Mouse (Mus musculus): ENCODE data around the gene Rnf224. TPM values are rescaled to one million over a fixed set of nuclear protein-coding genes. Genes with fewer than 3 reads are reported as not detected.

The Rnf224 gene
- polyA plus RNA-seq, 1 experiment from 2014 or later: not detected

DNA sequence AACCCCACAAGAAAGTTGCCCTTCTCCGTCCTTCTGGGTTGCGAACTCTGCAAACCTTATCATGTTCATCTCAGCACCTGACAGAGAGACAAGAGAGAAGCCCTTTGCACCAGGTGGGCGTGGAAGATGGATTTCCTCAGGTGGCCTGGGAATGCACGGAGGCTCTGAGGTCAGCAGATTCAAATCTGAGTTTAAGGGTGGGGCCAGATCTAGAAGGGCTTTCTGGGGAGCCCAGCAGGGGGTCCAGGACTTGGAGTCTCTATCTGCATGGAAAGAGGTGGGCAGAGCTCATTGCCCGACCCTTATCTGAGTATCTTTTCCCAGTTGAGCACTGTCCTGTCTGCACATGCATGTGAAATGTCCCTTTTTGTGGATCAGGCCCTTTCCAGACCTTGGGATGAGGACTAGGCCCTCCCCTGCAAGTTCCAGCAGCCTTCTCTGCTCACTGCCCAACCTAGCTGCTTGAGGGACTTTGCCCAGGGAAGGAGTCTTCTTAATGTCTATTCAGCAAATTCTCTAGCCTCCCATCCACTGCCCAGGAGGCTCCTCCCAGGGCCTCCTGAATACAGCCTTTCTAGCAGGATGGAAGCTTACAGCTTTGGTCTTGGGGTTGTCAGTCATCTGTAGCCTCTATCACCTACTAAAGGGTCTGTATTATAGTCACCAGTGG, 1.9 kb downstream of the Rnf224 start:
- no peak overlapping the region for H3K27ac ChIP-seq (ENCODE audit: low read depth, low read length)
- H3K36me3 ChIP-seq (ENCODE audit: control insufficient read depth, insufficient read depth, low read length): no peaks in the 10 kb centered on the region
- ATAC-seq (ENCODE audit: insufficient read depth, low FRiP score, low TSS enrichment) (no peak), DNase-seq (ENCODE audit: low spot score) (no peak)
- no peak overlapping the region for H3K4me3 ChIP-seq (ENCODE audit: low read depth, low read length)
- H3K9ac ChIP-seq (ENCODE audit: low read length): no peak overlapping the region
- H3K27me3 ChIP-seq (ENCODE audit: control insufficient read depth, insufficient read depth, low read length): no peaks in the 10 kb centered on the region
- no peaks in the 10 kb centered on the region for H3K9me3 ChIP-seq (ENCODE audit: control insufficient read depth, low read length)
- WGBS: 73% methylated on average over 5 of the region's 5 CpGs
- H3K4me2 ChIP-seq (ENCODE audit: low read depth): no peak overlapping the region
- no peaks in the 10 kb centered on the region for H3K4me1 ChIP-seq (ENCODE audit: control insufficient read depth, insufficient read depth, low read length)

DNA sequence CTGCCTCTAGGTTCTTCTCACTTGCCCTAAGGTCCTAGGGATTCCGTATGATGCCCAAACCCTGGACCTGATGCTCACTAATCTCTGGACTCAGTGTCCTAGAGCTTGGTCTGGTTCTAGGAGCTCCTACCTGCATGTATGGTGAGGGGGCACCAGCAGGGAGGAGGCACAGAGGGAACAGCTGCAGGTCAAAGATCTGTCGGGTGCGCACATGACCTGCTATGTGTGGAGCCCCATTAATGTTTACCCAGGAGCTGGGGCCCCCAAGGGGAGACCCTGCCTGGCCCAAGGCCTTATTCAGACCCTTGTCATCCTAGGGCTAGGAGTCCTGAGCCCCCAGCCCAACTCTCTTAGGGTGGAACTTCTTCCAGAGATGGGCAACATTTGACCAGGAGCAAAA, 2.5 kb downstream of the Rnf224 start, which contains the start of gene Slc34a3:
Slc34a3 (minus strand) TSS at position 315 of the 400 bp plus-strand sequence.
- no peaks in the 10 kb centered on the region for H3K27me3 ChIP-seq (ENCODE audit: control insufficient read depth, insufficient read depth, low read length)
- no peaks in the 10 kb centered on the region for H3K4me1 ChIP-seq (ENCODE audit: control insufficient read depth, insufficient read depth, low read length)
- ATAC-seq (ENCODE audit: insufficient read depth, low FRiP score, low TSS enrichment) (no peak), DNase-seq (ENCODE audit: low spot score) (no peak)
- H3K27ac ChIP-seq (ENCODE audit: low read depth, low read length): no peak within 1 kb of the TSS
- no peak within 1 kb of the TSS for H3K4me2 ChIP-seq (ENCODE audit: low read depth)
- H3K9me3 ChIP-seq (ENCODE audit: control insufficient read depth, low read length): no peaks in the 10 kb centered on the region
- H3K36me3 ChIP-seq (ENCODE audit: control insufficient read depth, insufficient read depth, low read length): no peaks in the 10 kb centered on the region
- H3K9ac ChIP-seq (ENCODE audit: low read length): no peak within 1 kb of the TSS
- no peak within 1 kb of the TSS for H3K4me3 ChIP-seq (ENCODE audit: low read depth, low read length)
- WGBS: 82% methylated on average over 3 of the region's 3 CpGs

DNA sequence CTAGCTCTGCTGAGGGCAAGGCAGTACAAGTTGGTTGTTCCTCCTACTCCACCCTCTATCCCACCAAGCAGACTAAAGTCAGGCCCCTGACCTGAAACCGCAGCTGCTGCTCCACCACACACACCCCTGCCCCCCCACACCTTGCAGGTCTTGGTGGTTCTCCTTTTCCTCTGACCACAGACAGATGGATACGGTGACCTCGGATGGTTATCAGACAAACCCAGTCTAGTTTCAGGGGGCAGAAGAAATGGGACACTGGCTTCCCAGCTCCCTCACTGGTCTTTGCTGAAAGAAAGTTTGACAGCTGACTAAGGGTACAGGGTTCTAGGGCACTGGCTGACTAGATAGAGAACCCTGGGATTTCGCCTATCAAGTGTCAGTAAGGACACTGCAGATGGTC, 3.2 kb downstream of the Rnf224 start:
- no peak overlapping the region for H3K27ac ChIP-seq (ENCODE audit: low read depth, low read length)
- no peaks in the 10 kb centered on the region for H3K4me1 ChIP-seq (ENCODE audit: control insufficient read depth, insufficient read depth, low read length)
- H3K9ac ChIP-seq (ENCODE audit: low read length): no peak overlapping the region
- H3K9me3 ChIP-seq (ENCODE audit: control insufficient read depth, low read length): no peaks in the 10 kb centered on the region
- no peak overlapping the region for H3K4me3 ChIP-seq (ENCODE audit: low read depth, low read length)
- 78% methylated on average over 4 of the region's 4 CpGs for WGBS
- DNase-seq (ENCODE audit: low spot score) (no peak), ATAC-seq (ENCODE audit: insufficient read depth, low FRiP score, low TSS enrichment) (no peak)
- H3K36me3 ChIP-seq (ENCODE audit: control insufficient read depth, insufficient read depth, low read length): no peaks in the 10 kb centered on the region
- H3K4me2 ChIP-seq (ENCODE audit: low read depth): no peak overlapping the region
- H3K27me3 ChIP-seq (ENCODE audit: control insufficient read depth, insufficient read depth, low read length): no peaks in the 10 kb centered on the region

DNA sequence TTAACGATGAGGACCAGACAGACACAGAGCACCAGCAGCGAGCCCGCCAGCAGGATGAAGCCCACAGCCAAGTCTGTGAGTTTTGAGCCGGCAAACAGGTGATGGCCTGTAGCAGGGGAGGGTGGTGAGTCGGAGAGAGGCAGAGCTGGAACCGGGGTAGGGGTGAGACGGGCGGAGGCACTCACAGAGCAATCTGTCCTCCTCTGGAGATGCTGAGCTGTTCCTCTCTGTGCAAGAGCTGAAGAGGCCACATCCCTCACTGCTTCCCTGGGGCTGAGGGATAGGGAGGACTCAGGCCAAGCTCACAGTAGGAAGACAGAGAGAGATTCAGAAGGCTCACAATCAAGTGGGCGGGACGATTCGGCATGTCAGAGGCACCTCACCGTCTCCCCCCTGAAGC, 5.5 kb downstream of the Rnf224 start:
- H3K9me3 ChIP-seq (ENCODE audit: control insufficient read depth, low read length): no peaks in the 10 kb centered on the region
- H3K27ac ChIP-seq (ENCODE audit: low read depth, low read length): no peak overlapping the region
- no peaks in the 10 kb centered on the region for H3K4me1 ChIP-seq (ENCODE audit: control insufficient read depth, insufficient read depth, low read length)
- no peak overlapping the region for H3K9ac ChIP-seq (ENCODE audit: low read length)
- DNase-seq (ENCODE audit: low spot score): no peak
- 54% methylated on average over 12 of the region's 12 CpGs for WGBS
- no peak overlapping the region for H3K4me2 ChIP-seq (ENCODE audit: low read depth)
- ATAC-seq (ENCODE audit: insufficient read depth, low FRiP score, low TSS enrichment): no peak
- H3K36me3 ChIP-seq (ENCODE audit: control insufficient read depth, insufficient read depth, low read length): no peaks in the 10 kb centered on the region
- no peaks in the 10 kb centered on the region for H3K27me3 ChIP-seq (ENCODE audit: control insufficient read depth, insufficient read depth, low read length)
- H3K4me3 ChIP-seq (ENCODE audit: low read depth, low read length): no peak overlapping the region

DNA sequence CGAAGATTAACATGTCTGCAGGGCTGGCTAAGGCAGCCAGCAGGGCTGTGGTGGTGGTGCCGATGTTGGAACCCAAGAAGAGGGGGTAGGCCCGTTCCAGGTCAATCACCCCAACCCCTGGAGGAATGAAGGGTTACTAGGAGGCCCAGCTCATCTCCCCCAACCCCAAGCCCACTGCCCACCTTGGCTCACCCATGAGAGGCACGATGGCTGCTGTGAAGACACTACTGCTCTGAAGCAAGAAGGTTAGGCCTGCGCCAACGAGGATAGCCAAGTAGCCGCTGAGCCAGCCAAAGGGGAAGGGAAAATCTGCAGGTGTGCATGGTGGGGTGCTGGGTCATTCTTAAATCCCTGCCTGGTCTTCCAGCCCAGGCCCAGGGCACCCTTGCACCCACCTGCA, 6.0 kb downstream of the Rnf224 start:
- Histone ChIP-seq H3K4me2 (ENCODE audit: low read depth) (no peak overlapping the region), H3K4me3 (ENCODE audit: low read depth, low read length) (no peak overlapping the region), H3K36me3 (ENCODE audit: control insufficient read depth, insufficient read depth, low read length) (no peaks in the 10 kb centered on the region), H3K4me1 (ENCODE audit: control insufficient read depth, insufficient read depth, low read length) (peaks cover under 1% of the 10 kb centered on the region; the same call in 1 of the 2 replicates), H3K9me3 (ENCODE audit: control insufficient read depth, low read length) (no peaks in the 10 kb centered on the region), H3K27me3 (ENCODE audit: control insufficient read depth, insufficient read depth, low read length) (no peaks in the 10 kb centered on the region), H3K9ac (ENCODE audit: low read length) (no peak overlapping the region), H3K27ac (ENCODE audit: low read depth, low read length) (no peak overlapping the region)
- ATAC-seq (ENCODE audit: insufficient read depth, low FRiP score, low TSS enrichment) (no peak), DNase-seq (ENCODE audit: low spot score) (no peak)
- WGBS: 91% methylated on average over 7 of the region's 7 CpGs

DNA sequence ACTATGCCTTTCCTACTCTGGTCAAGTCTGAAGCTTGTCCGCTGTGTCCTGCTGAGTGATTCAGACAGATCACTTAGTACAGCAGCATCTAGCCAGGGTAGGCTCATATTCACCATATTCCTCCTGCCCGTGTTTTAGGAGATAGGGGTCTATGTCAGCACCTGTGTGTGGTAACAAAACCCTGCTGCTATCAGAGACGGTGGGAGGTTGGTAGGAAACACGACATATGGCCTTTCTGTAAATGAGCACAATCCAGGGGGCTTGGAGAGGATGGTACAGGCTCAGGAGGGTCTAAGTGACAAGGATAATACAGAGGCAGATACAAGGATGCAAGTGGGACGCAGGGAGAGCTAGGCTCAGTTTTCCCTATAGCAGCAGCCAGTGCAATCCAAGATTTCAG, 7.0 kb downstream of the Rnf224 start:
- Histone ChIP-seq H3K27ac (ENCODE audit: low read depth, low read length) (no peak overlapping the region), H3K4me3 (ENCODE audit: low read depth, low read length) (no peak overlapping the region), H3K36me3 (ENCODE audit: control insufficient read depth, insufficient read depth, low read length) (no peaks in the 10 kb centered on the region), H3K4me1 (ENCODE audit: control insufficient read depth, insufficient read depth, low read length) (peaks cover 5% of the 10 kb centered on the region; the same call in 1 of the 2 replicates), H3K4me2 (ENCODE audit: low read depth) (no peak overlapping the region), H3K9me3 (ENCODE audit: control insufficient read depth, low read length) (no peaks in the 10 kb centered on the region), H3K27me3 (ENCODE audit: control insufficient read depth, insufficient read depth, low read length) (no peaks in the 10 kb centered on the region), H3K9ac (ENCODE audit: low read length) (no peak overlapping the region)
- no peak for ATAC-seq (ENCODE audit: insufficient read depth, low FRiP score, low TSS enrichment)
- 83% methylated on average over 5 of the region's 5 CpGs for WGBS
- DNase-seq (ENCODE audit: low spot score): no peak

DNA sequence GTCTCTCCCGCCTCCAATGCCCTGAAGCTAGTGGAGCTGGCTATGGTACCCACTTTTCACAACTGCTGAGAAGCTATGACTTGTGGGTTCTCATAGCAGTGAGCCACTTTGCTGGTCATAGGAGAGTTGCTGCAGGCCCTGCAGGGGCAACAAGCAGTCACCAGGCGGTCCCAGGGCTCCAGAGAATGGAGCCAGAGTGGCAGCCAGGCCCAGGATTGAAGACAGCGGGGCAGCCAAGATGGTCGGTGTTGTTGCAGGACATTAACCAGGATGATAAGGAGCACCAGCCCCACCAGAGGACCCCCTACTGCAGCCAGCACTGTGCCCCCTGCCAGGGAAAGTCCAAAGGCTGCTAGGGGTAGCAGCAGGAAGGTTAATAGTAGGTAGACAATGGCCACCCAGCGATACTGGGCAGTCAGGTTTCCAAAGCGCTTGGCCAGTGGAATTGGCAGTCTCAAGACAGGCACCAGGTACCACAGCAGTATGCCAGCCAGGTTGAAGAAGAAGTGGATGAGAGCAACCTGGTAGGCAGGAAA, 7.5 kb downstream of the Rnf224 start:
- H3K9ac ChIP-seq (ENCODE audit: low read length): no peak overlapping the region
- H3K4me3 ChIP-seq (ENCODE audit: low read depth, low read length): 0 out of 2 replicates have a peak overlapping the region, but pooled peaks have one; percentile 4
- no peaks in the 10 kb centered on the region for H3K36me3 ChIP-seq (ENCODE audit: control insufficient read depth, insufficient read depth, low read length)
- H3K4me2 ChIP-seq (ENCODE audit: low read depth): no peak overlapping the region
- ATAC-seq (ENCODE audit: insufficient read depth, low FRiP score, low TSS enrichment) (no peak), DNase-seq (ENCODE audit: low spot score) (no peak)
- no peaks in the 10 kb centered on the region for H3K27me3 ChIP-seq (ENCODE audit: control insufficient read depth, insufficient read depth, low read length)
- H3K9me3 ChIP-seq (ENCODE audit: control insufficient read depth, low read length): no peaks in the 10 kb centered on the region
- 70% methylated on average over 6 of the region's 6 CpGs for WGBS
- H3K27ac ChIP-seq (ENCODE audit: low read depth, low read length): no peak overlapping the region
- peaks cover 5% of the 10 kb centered on the region; the same call in 1 of the 2 replicates for H3K4me1 ChIP-seq (ENCODE audit: control insufficient read depth, insufficient read depth, low read length)

DNA sequence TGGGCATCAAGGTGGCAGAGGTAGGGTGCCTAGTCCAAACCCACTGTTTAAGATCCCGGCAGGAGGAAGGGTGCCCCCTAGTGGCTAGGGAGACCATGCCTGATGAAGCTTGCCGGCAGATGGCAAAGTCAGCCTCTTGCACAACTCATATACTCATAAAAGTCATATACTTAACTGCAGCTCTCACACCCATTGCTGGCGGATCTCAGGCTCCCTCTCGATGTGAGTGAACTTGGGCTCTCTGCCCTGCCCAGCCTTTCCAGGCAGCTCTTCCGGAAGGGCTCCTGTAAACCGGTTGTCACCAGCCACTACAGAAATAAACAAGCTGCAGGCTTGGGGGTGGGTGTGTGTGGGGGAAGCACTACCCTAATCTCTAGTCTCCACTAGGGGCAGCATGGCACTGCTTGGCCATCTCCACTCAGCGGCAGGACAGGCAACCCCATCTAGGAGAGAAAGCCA, 8.1 kb downstream of the Rnf224 start:
- Histone ChIP-seq H3K27ac (ENCODE audit: low read depth, low read length) (no peak overlapping the region), H3K4me3 (ENCODE audit: low read depth, low read length) (0 out of 2 replicates have a peak overlapping the region, but pooled peaks have one; percentile 4), H3K4me1 (ENCODE audit: control insufficient read depth, insufficient read depth, low read length) (peaks cover 7% of the 10 kb centered on the region), H3K9ac (ENCODE audit: low read length) (no peak overlapping the region), H3K36me3 (ENCODE audit: control insufficient read depth, insufficient read depth, low read length) (no peaks in the 10 kb centered on the region), H3K27me3 (ENCODE audit: control insufficient read depth, insufficient read depth, low read length) (no peaks in the 10 kb centered on the region), H3K4me2 (ENCODE audit: low read depth) (0 out of 2 replicates have a peak overlapping the region, but pooled peaks have one; percentile 27), H3K9me3 (ENCODE audit: control insufficient read depth, low read length) (no peaks in the 10 kb centered on the region)
- DNase-seq (ENCODE audit: low spot score) (peak; percentile 83), ATAC-seq (ENCODE audit: insufficient read depth, low FRiP score, low TSS enrichment) (no peak)
- under 1% methylated on average over 7 of the region's 7 CpGs for WGBS

DNA sequence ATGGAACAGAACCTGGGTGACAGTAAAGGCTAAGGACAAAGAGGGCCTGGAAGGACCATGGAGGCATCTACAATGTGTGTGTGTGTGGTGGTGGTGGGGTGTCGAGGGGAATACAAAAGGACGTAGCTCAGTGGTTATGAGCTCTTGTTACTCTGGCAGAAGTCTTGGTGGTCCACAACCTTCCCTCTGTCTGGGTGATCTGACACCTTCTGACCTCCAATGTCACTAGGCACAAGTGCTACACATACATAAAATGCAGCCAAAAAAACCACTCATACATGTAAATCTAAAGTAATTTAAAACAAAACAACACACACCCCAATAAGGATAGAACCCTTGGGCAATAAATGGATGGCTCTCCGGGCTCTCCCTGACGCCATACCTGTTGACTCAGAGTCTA, 9.2 kb downstream of the Rnf224 start:
- 87% methylated on average over 4 of the region's 4 CpGs for WGBS
- H3K4me3 ChIP-seq (ENCODE audit: low read depth, low read length): no peak overlapping the region
- ATAC-seq (ENCODE audit: insufficient read depth, low FRiP score, low TSS enrichment): no peak

More for the DNA sequence above, 9.2 kb downstream of the Rnf224 start:
- Histone ChIP-seq H3K36me3 (ENCODE audit: control insufficient read depth, insufficient read depth, low read length) (no peaks in the 10 kb centered on the region), H3K9ac (ENCODE audit: low read length) (no peak overlapping the region), H3K27ac (ENCODE audit: low read depth, low read length) (no peak overlapping the region), H3K4me1 (ENCODE audit: control insufficient read depth, insufficient read depth, low read length) (peaks cover 11% of the 10 kb centered on the region), H3K4me2 (ENCODE audit: low read depth) (no peak overlapping the region), H3K27me3 (ENCODE audit: control insufficient read depth, insufficient read depth, low read length) (no peaks in the 10 kb centered on the region), H3K9me3 (ENCODE audit: control insufficient read depth, low read length) (no peaks in the 10 kb centered on the region)
- DNase-seq (ENCODE audit: low spot score): no peak

All from neural tube, embryonic 11.5 days (tissue).